Mouse (Mus musculus): ENCODE measurements around the gene Dot1l.
A peak's percentile ranks its signal among the peaks of the same experiment; 100 is the strongest.

Dot1l gene

DNA sequence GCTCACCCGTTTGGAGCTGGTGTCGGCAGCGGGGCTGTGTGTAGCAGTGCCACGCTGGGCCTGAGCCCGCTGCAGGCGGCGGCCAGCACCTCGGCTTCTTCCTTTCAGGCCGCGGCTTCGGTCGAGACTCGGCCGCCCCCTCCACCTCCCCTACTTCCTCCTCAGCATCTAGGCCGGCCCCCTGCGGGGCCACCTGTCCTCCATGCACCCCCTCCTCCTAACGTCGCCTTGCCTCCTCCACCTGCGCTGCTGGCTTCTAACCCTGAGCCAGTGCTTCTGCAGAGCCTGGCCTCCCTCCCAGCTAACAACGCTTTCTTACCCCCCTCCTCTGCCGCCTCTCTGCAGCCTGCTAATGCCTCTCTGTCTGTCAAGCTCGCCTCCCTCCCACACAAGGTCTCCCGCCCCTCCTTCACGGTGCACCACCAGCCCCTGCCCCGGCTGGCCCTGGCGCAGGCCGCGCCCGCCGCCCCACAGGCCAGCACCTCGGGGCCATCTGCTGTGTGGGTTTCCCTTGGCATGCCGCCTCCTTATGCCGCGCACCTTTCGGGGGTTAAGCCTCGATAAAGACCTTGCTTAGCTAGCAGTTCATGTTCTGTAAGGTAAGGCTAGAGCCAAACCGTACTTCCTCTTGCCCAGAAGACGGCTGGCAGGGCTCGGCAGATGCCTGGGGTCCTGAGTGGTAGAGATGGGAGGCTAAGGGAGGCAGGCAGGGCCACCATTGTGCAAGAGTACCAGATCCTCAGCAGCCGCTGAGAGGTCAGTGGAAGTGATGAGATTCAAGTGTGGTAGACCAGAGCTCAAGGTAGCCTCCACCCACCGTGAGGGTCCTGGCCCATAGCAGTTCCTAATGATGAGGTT is 37.4 kb downstream of the Dot1l start:
- DNase-seq (ENCODE audit: low spot score): no peak

DNA sequence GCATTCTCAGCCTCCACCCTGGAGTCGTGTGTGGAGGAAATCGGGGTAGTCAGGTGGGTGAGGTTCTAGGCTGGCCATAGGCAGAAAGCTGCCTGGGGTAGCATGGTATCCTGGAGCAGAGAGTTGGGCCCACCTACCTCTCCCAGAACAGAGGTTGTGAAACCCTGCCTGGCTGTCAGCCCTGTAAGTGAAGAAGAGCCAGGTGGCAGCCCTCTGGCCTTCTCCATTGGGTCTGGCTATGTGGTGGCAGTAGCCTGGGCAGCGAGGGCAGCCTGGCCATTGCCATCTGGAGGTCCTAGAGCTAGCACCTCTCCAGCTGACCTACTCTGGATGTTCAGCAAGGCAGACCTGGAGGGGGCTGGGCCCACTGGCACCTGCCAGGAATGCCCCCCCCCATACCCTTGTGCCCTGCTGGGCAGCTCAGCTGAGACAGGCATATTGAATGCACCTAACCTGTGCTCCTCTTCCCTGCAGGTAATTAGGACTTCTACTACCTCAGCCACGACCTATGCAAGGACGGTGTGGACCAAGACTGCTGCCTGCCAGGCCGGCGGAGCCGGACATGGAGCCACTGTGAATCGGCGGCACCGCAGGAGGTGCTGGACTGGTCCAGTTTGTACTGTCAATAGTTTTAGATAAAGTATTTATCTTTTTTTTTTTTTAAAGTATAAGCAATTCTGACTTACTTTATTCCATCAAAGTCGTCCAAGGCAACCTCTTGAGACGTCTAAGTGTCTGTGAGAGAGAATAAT is 38.2 kb downstream of the Dot1l start:
- DNase-seq (ENCODE audit: low spot score): no peak

GRCm38 (mm10) chr10:80793803-80794202 is 38.8 kb downstream of the Dot1l start:
- no peak for DNase-seq (ENCODE audit: low spot score)

DNA sequence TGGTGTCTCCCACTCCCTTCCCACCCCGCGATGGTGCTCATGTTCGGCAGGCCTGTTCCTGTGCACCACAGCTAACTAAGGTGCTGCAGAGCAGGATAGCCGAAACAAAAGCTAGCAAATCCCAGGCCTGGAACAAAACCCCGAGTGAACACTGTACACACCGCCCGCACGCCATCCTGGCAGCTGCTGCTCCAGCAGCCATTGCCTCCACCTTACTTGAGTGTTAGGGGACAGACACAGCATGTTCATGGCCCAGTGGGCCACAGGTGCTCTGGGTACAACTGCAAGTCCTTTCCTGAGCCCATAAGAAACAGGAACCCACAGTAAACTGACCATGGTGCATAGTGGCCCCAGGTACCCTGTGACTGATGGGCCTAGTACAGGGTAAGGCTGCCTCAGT is 39.7 kb downstream of the Dot1l start:
- no peak for DNase-seq (ENCODE audit: low spot score)

DNA sequence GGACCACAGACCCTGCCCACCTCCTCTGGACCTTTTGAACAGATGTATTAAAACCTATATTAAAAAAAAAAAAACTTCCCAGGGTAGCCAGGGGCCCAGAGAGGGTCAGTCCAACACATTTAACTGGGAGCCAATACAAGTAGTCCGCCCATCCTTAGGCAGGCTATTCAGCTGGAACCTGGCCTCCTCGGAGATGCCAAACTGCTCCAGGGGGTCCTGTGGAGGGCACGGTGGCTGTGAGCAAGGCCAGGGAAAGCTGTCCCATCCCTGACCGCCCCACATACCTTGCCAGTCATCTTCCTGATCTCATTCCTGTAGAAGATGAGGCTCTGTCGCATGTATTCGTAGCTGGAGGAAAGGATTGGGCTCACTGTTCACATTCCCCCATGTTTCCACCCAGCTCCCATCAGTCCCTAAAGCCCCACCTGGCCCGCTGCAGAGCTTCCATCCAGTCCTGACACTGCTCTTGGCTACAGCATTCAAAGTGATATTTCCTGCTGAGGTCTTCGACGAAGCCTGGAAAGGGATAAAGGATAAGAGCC is 41.4 kb downstream of the Dot1l start:
- no peak for DNase-seq (ENCODE audit: low spot score)

DNA sequence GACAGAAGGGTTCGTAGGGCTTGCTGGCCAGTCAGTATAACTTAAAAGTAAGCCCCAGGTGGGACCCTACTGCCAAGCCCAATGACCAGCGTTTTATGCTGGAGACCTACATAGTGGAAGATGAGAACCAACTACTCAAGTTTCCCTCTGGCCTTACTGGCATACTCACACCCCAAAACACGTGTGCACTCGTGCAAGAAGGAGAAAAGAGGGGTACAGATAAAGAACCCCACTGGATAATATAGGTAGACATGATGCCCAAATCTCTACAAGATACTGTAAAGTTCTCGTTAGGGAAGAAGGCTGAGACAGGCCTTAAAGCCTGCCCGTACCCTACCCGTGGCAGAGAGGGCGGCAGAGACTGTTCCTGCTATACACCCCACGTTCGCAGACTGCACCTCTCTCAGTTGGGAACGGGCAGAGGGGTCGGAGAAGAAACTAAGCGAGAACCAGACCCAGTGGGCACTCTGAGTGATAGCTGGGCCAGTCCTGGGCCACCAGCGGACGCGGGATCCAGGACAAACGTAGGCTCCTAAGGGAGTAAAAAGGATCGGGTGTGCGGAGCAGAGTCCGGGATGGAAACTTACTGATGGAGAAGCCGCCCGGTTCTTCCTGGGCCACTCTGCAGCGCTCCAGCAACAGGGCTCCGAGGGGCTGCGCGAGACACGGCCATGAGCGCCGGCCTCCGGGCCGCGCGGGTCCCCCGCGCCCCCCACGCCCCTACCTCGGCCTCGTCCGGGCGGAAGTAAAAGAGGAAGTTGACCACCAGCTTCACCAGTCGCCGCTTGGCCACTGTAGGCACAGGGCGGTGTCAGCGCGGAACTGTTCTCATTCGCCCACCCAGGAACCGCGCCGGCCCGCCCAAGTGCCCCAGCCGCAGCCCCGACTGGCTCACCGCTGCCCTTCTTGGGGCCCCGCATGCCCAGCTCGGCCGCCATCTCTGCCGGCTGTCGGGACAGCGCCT is 42.5 kb downstream of the Dot1l start:
- peak; percentile 82 for DNase-seq (ENCODE audit: low spot score)

DNA sequence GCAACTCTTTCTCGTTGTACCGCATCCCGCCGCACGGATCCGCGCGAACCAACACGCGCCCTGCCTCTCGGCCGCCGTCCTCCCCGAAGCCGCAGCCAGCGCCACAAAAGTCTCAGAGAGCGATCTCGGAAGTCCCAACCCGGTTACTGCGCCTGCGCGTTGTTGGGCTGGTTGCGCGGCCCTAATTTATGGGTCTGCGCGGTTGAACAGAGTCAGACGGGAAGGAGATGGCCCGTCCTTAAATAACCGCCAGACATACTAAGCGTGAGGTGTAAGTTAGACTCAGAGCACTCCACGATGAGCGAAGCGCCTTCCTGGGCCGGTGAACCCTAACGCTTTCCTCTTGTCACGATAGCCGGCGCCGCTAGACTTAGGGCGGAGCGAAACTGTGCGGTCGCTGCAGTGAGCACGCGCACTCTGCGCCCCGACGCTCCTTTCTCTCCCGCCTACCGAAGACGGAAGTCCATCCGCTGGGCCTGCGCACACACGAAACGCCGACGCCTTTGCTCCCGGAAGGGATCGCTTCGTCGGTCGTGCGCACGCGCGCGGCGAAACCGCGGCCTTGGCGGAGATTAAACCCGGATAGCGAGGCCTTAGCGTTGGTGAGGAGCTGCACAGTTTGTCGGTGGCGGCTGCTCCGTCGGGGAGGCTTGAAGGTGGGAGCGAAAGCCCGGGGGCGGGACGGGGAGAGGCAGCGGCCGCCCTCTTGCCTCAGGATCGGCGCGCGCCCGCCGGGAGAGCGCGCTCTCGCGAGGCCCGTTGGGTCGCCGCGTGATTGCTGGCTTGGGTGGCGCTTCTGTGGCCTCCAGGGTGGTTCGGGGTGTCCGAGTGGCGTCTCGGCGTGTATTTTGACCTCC is 43.4 kb downstream of the Dot1l start, which contains the start of the genes Sf3a2 and Plekhj1:
Sf3a2 (plus strand) TSS at position 49 of the 857 bp plus-strand sequence.
Plekhj1 (minus strand) TSS at position 477 of the 857 bp plus-strand sequence.
- DNase-seq (ENCODE audit: low spot score): peak; percentile 99

GRCm38 (mm10) chr10:80799070-80799566 is 44.1 kb downstream of the Dot1l start:
- DNase-seq (ENCODE audit: low spot score): peak; percentile 29

DNA sequence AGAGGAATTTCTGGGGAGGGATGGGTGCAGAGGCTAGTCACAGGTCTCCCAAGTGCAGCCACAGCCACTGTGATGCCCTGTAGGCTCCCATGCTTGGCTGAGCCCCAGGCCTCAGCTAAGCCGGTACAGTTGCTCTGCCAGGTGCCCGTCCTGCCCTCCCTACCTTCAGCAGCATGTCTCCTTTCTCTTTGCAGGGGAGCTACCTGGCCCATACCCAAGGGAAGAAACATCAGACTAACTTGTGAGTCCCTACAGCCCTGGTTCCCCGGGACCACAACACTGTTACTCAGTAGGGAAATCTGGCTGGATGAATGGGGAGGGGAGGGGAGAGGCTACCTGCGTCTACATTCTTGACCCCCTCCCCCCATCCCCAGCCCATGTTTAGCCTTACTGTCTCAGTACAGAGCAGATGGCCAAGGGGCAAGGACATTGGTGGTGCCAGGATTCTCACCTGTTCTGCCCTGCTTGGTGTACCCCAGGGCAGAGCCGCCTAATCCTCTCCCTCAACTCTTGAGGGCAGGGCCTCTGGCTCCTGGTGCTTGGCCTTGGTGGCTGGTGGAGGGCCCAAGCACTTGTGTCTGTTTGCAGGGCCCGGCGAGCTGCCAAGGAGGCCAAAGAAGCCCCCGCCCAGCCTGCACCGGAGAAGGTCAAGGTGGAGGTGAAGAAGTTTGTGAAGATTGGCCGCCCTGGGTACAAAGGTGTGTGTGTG is 47.4 kb downstream of the Dot1l start:
- DNase-seq (ENCODE audit: low spot score): no peak

- DNase-seq (ENCODE audit: low spot score): no peak
Measured at GRCm38 (mm10) chr10:80802996-80803395, 48.0 kb downstream of the Dot1l start.

DNA sequence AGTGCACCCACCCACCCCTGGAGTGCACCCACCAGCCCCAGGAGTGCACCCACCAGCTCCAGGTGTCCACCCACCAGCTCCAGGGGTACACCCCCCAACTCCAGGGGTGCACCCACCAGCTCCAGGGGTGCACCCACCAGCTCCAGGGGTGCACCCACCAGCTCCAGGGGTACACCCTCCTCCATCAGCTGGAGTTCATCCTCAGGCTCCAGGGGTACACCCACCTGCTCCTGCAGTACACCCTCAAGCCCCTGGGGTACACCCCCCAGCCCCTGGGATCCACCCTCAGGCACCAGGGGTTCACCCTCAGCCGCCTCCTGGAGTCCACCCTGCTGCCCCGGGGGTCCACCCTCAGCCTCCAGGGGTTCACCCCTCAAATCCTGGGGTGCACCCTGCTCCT is 49.3 kb downstream of the Dot1l start:
- no peak for DNase-seq (ENCODE audit: low spot score)

DNA sequence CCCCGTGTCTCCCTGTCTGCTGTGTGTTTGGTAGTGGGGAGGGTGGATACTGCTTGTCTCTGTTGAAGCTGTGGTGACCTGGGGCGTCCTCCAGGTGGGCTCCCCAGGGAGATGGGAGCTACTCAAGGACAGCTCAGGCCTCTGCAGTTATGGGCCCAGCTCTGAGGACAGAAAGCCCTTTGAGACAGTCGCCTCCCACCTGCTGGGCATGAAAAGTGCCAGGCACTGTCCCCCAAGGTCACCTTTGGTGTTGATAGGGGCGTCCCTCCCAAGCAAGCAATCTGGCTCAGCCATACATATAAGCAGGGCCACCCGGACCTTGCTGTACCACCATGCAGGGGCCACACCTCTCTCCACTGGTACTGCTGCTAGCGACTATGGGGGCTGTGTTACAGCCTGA is 49.9 kb downstream of the Dot1l start, which contains the start of gene Amh:
Amh (plus strand) TSS at position 328 of the 400 bp plus-strand sequence.
- no peak for DNase-seq (ENCODE audit: low spot score)

DNA sequence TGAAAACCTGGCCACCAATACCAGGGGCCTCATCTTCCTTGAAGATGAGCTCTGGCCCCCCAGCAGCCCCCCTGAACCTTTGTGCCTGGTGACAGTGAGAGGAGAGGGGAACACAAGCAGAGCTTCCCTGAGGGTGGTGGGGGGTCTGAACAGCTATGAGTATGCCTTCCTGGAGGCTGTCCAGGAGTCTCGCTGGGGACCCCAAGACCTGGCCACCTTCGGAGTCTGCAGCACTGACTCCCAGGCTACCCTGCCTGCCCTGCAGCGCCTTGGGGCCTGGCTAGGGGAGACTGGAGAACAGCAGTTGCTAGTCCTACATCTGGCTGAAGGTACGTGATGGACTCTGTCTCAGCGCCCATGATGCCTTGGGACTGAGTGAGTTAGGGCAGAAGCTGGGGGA is 50.3 kb downstream of the Dot1l start:
- no peak for DNase-seq (ENCODE audit: low spot score)

DNA sequence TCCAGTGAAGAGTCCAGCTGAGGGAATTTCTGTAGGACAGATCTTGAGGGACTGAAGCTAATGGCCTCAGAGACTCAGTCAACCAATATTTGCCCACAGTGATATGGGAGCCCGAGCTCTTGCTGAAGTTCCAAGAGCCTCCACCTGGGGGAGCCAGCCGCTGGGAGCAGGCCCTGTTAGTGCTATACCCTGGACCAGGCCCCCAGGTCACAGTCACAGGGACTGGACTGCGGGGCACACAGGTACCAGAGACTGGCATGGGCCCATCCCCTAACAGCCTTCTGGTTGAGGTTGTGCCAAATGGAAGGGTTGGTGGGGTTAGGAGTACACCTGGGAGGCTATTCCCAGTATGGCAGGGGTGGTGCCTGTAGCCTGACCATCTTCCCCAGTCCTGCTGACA is 50.9 kb downstream of the Dot1l start:
- peak; percentile 52 for DNase-seq (ENCODE audit: low spot score)

GRCm38 (mm10) chr10:80806341-80807056 is 51.5 kb downstream of the Dot1l start:
- no peak for DNase-seq (ENCODE audit: low spot score)

GRCm38 (mm10) chr10:80807057-80807627 is 52.1 kb downstream of the Dot1l start:
- DNase-seq (ENCODE audit: low spot score): peak; percentile 85

DNA sequence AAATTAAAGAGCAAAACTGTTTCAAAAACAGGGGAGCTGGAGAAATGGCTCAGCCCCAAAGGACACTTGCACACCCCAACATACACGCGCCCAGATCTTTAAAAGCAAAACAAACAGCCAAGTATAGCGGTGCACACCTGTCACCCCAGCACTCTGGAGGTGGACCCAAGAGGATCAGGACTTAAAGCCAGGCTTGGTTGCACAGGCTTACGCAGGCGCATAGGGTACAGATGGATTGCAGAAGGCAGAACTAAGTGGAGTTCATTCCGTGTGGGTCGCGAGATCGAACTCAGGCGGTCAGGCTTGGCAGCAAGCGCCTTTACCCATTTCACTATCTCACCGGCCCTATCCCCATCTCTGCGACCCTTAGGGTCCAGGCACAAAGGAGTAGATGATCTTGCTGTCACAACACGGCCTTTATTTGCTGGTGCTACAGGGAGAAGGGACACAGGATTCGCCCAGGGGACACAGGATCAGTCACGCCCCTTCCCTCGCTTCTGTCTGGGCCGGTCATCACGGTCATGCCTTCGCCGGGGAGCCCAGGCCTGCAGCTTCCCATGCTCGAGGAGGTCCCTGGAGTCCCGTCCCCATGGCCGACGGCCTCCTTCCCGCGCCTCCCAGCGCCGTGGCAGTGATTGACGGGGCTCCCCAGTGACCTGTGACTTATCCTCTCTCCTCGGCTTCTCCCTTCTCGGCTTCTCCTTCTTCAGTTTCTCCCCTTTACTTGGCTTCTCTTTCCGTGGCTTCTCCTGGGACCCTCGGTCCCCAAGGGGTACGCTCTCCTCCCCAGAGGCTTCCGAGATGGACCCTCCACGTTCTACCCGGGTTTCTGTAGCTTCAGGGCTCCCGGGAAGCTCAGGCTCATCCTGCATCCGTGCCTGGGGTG is 53.3 kb downstream of the Dot1l start:
- peak; percentile 47 for DNase-seq (ENCODE audit: low spot score)

Measured in embryo, embryonic 10 days (tissue).